Mouse (Mus musculus) macrophage (primary cell): ENCODE results near the gene Cxcl2. TPM values are rescaled to one million over a fixed set of nuclear protein-coding genes. Genes with fewer than 3 reads are reported as not detected.

Experiments
- H3K27ac ChIP-seq: fragments of 350-480 bp; formaldehyde crosslinking; 2 replicates; pipeline ENCODE4 v1.9.0; 2021
- H3K36me3 ChIP-seq: fragments of 350-480 bp; formaldehyde crosslinking; 2 replicates; pipeline ENCODE4 v1.9.0; 2021; ENCODE audit errors: inconsistent target
- H3K4me3 ChIP-seq: fragments of 350-480 bp; formaldehyde crosslinking; 2 replicates; pipeline ENCODE4 v1.9.0; 2021; ENCODE audit errors: inconsistent target
- H3K79me2 ChIP-seq: fragments of 350-480 bp; formaldehyde crosslinking; 2 replicates; pipeline ENCODE4 v1.9.0; 2021; ENCODE audit errors: inconsistent target
- WGBS: methylation state at CpG from one replicate; pipeline ENCODE4 v1.1.7; 2026; ENCODE audit warnings: inconsistent platforms; ENCODE audit not compliant: missing documents; 5-methylcytosine and 5-hydroxymethylcytosine counted together
- polyA plus RNA-seq: library from polyadenylated mRNA; stranded (reverse); fragments of 250-400 nt; gene quantifications from 3 replicates; pipeline ENCODE4 v1.2.4, GENCODE M21; 2018; ENCODE audit warnings: inconsistent platforms

Cxcl2 gene
- polyA plus RNA-seq, 1 experiment from 2014 or later = 8.1 TPM

DNA sequence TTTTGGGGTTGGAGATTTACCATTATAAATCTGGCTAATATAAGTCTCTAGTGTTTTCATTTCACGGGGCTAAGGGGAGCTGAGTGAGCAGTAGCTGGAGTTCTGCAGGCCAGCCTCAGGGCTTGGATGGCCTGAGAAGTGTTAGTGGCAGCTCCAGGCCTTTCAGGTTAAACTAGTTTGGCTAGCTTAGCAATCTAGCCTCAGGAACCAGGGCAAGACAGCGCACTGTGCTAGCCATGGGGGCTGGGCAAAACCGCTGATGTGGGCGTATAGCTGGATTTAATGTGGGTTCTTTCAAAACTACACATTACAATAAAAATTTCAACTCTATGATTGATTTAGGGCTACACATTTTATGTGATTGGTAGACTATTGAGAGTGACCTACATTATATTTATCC lies 19.3 kb downstream of the Cxcl2 start:
- H3K27ac ChIP-seq = no peak overlapping the region
- no peaks in the 10 kb centered on the region for H3K79me2 ChIP-seq
- no peaks in the 10 kb centered on the region for H3K36me3 ChIP-seq
- 91% methylated on average over 4 of the region's 4 CpGs for WGBS
- no peak overlapping the region for H3K4me3 ChIP-seq

DNA sequence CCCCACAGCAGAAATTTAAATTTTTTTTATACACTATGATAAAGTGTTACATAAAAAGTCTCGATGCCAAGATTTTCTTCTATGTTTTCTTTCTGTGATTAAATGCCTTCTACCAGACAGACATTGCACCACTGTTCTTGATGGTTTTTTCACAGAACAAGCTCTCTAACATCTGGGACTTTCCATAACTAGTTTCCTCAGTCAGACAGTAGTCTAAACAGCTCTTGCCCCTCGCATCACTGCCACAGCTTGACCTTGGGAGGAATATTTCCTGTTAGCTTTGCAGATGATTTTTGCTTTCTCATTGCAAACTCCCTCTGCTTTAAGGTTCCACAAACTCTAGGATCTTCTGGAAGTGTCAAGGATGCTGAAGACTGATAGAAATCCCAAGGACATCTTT lies 26.9 kb downstream of the Cxcl2 start:
- peak overlapping the region; percentile 11; the same call in 1 of the 2 replicates for H3K4me3 ChIP-seq
- no peak overlapping the region for H3K27ac ChIP-seq
- no peaks in the 10 kb centered on the region for H3K36me3 ChIP-seq
- WGBS = 58% methylated on average over 2 of the region's 2 CpGs
- H3K79me2 ChIP-seq = peaks cover 12% of the 10 kb centered on the region

DNA sequence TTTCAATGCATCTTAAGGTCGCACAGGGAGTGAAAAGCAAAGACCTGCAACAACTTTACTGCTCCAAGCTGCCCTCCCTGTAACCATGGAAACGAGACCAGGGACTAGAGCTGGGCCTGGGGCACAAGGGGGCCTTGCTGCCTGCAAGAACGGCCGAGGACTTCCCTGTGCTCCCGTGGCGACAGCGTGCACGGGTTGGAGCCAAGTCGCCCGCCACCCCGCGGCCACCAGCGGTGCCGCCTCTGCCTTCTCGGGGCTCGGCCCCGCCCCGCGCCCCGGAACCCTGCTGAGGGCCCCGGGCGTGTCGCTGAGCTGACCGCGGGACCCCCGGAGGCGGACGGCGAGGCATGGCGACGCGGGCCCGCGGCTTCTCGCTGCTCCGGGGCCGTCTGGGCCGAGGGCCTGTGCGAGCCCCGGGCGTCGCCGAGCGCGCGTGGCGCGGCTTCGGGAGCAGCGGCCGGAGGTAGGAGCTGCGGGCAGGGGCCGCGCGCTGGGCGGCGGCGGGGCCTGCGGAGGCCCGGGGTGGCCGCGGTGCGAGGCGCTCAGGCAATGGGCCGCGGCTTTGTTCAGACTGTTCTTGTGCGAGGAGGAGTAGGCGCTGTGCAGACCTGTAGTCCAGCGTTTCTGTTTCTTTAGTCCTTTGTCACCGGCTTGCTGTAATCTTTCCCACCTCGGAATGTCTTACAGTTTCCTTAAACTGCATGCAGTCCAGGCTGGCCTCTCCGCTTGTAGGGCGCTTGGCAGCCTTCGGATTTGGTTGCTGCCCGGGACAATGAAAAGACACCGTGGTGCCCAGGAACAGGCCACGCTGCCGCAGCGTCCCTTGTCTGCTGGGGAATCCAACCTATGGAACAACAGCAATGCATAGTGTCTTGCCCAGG lies 27.5 kb downstream of the Cxcl2 start, which contains the start of gene Mthfd2l:
Gene Mthfd2l, plus strand, starts transcription at position 147 of the 881 bp plus-strand sequence.
- no peaks in the 10 kb centered on the region for H3K36me3 ChIP-seq
- peaks cover 12% of the 10 kb centered on the region for H3K79me2 ChIP-seq
- peak within 1 kb of the TSS; percentile 33 for H3K27ac ChIP-seq
- H3K4me3 ChIP-seq = peak within 1 kb of the TSS; percentile 65
- WGBS = under 1% methylated on average over 64 of the region's 79 CpGs

DNA sequence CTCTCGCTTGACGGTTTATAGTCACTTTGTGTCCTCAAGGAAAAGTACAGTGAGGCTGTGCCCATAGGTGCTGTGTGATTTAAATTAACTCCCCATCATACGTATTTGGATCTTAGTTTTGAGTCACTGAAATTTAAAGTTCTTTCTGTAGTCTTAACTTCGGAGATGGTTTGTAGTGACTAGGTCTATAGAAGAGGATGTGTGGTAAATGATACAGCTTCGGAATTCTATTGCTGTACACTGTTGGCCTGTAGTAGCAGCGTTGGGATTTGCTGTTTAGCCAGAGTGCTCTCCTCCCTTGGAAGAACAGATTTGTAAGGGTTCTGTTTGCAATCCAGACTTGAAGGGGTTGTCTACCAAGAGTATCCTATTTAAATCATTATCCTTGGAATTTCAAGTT lies 28.2 kb downstream of the Cxcl2 start:
- Histone ChIP-seq H3K36me3 (no peaks in the 10 kb centered on the region), H3K4me3 (peak overlapping the region; percentile 65), H3K27ac (peak overlapping the region; percentile 33), H3K79me2 (peaks cover 12% of the 10 kb centered on the region)
- 26% methylated on average over 6 of the region's 6 CpGs for WGBS

DNA sequence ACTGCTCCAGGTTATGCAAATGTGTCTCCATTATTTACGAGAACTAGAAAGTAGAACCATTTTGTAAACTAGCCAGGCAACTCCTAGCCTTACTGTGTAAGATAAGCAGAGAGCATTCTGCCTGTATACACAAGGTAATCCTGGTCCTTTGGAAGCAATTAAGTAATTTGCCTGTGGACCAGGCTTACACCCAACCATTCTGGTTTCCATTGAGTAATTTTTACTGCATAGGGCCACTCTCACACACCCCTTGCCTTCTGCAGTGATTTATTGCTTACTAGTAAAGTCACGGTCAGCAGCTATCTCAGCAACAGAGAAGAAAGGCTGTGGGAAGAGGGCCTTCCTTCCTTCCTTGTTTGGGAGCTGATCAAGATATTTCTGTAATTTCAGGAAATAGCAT lies 33.0 kb downstream of the Cxcl2 start:
- H3K79me2 ChIP-seq = peaks cover 11% of the 10 kb centered on the region
- no peak overlapping the region for H3K4me3 ChIP-seq
- H3K27ac ChIP-seq = no peak overlapping the region
- no peaks in the 10 kb centered on the region for H3K36me3 ChIP-seq
- WGBS = 80% methylated on average over 2 of the region's 2 CpGs

DNA sequence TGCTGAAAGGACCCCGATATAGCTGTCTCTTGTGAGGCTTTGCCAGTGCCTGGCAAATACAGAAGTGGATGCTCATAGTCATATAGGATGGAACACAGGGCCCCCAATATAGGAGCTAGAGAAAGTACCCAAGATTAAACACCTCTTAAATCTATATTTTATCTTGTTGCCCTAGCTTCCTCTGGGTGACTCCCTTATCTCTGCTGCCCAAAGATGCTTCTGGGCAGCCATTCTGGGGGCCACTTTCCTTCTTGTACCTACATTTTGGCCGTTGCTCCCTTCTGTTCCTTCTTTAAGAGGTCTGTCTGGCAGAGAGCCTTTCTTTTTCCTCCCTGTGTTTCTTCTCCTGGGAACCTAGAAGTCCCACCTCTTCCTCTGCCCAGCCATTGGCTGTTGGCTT lies 41.8 kb downstream of the Cxcl2 start:
- 67% methylated on average over 2 of the region's 2 CpGs for WGBS
- H3K27ac ChIP-seq = no peak overlapping the region
- H3K4me3 ChIP-seq = no peak overlapping the region
- no peaks in the 10 kb centered on the region for H3K36me3 ChIP-seq
- H3K79me2 ChIP-seq = no peaks in the 10 kb centered on the region

DNA sequence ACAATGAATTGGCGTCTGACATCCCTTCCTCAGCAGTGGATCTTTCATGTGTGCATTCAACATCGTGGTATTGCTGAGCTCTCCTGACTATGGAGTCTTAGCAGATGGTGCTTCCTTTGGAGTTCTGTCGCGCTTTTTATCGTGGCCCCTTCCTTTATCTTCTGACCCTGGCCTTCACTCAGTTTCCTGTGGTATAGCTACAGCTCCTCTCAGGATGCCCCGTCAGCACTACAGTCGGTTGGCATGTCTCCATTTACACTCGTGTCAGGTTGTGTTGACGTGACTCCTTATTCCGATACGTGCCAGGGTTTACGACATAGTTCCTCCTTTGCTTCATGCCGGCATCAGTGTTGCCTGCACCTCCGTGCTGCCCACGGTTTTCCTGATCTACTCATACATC lies 45.8 kb downstream of the Cxcl2 start:
- WGBS = 70% methylated on average over 15 of the region's 15 CpGs
- Histone ChIP-seq H3K36me3 (no peaks in the 10 kb centered on the region), H3K79me2 (no peaks in the 10 kb centered on the region), H3K4me3 (no peak overlapping the region), H3K27ac (no peak overlapping the region)

DNA sequence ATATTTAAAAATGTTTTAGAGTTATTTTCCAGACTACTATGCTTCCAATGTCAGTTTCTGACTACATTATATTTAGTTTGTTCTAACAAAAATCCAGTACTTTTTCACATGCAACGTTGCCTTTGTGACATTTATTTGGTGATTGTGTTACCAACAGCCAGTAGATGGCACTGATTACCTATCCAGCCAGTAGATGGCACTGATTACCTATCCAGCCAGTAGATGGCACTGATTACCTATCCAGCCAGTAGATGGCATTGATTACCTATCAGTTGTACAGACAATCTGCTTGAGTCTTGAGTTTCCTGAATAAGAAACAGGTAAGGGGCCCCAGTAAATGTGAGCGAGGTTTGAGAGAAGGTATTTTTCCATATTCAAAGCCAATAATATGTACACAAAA lies 47.8 kb downstream of the Cxcl2 start:
- WGBS = 35% methylated on average over 2 of the region's 2 CpGs
- H3K79me2 ChIP-seq = no peaks in the 10 kb centered on the region
- H3K27ac ChIP-seq = no peak overlapping the region

DNA sequence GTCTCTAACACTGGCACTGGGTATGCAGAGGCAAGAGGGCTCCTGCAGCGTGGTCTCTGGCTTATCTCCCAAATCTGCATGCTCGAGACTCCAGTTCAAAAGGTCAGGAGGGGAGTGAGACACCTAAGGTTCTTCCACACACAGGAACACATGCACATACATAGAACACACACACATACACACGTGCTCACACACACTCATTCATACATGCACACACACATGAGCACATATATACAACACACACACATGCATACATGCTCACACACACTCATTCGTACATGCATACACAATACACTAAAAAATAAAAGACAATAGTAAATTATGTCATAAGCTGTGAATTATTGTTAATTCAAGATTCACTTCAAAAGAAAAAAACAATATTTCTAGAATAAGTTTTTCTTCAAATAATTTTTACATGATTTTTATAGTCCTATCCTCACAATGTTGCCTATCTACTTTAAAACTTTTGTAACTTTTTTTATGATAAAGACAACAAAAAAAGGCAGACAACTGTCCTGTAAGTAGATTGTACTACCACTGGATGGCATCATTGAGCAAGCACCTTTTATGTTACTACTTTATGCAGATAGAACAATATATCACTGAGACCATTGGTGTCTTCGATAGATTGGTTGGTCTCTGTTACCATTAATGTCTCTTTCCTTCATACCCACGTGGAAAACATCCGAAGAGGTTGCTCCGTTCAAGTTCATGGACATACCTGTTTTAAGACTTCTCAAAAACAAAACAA lies 49.2 kb downstream of the Cxcl2 start:
- 83% methylated on average over 8 of the region's 8 CpGs for whole genome bisulfite sequencing
- no peak overlapping the region for H3K4me3 ChIP-seq
- H3K36me3 ChIP-seq = no peaks in the 10 kb centered on the region
- no peak overlapping the region for H3K27ac ChIP-seq
- H3K79me2 ChIP-seq = no peaks in the 10 kb centered on the region

More for the DNA sequence above, 47.8 kb downstream of the Cxcl2 start:
- Histone ChIP-seq H3K36me3 (no peaks in the 10 kb centered on the region), H3K4me3 (no peak overlapping the region)

Other genes with a start within 250 kb of the Cxcl2 start
- 0.11 TPM in 1 of 3 replicates, not detected in the others for gene Cxcl5, start 144.5 kb upstream of the Cxcl2 start, polyA plus RNA-seq
- gene Ppbp, start 135.4 kb upstream of the Cxcl2 start, polyA plus RNA-seq = 1.9 to 15.6 TPM (median 10.5 TPM) in 3 replicates
- gene Pf4, start 131.4 kb upstream of the Cxcl2 start, polyA plus RNA-seq = 376 to 3,137 TPM (median 826 TPM) in 3 replicates
- gene Cxcl3, start 117.8 kb upstream of the Cxcl2 start, polyA plus RNA-seq = 0.20 to 0.48 TPM (median 0.37 TPM) in 3 replicates
- gene Cxcl15, start 109.3 kb upstream of the Cxcl2 start, polyA plus RNA-seq = not detected in 3 replicates
- 2.8 to 6.2 TPM (median 2.9 TPM) in 3 replicates for gene Cxcl1, start 12.6 kb upstream of the Cxcl2 start, polyA plus RNA-seq
- gene Mthfd2l, start 27.2 kb downstream of the Cxcl2 start, polyA plus RNA-seq = 5.7 to 11.4 TPM (median 6.0 TPM) in 3 replicates
- not detected in 3 replicates for gene Epgn, start 123.6 kb downstream of the Cxcl2 start, polyA plus RNA-seq
- not detected in 3 replicates for gene Ereg, start 170.8 kb downstream of the Cxcl2 start, polyA plus RNA-seq
- not detected in 3 replicates for gene Areg, start 235.7 kb downstream of the Cxcl2 start, polyA plus RNA-seq